Mouse (Mus musculus) gastrocnemius, adult 8-10 months (tissue): ENCODE measurements around the gene AC161166.1. TPM values are rescaled to one million over a fixed set of nuclear protein-coding genes. Genes with fewer than 3 reads are reported as not detected.
"Not testable (repeated sequence)": the region's sequence is repeated elsewhere in the genome, so short reads cannot be mapped to it uniquely, and the experiment has no call there.

ENCODE experiments used
- DNase-seq, 2 experiments: peaks; one replicate each; pipeline ENCODE4 v3.0.0; 2022; ENCODE audit warnings: low spot score in 2 of 2
- total RNA-seq, 4 experiments: library from RNA; stranded (reverse); gene quantifications; 2 replicates each; pipeline ENCODE4 v1.2.4; 2022

AC161166.1 gene
- total RNA-seq, 4 experiments from 2014 or later: not detected

GRCm38 (mm10) chr7:24525686-24526420 is 13.6 kb upstream of the AC161166.1 start:
- DNase-seq: no peak

GRCm38 (mm10) chr7:24524978-24525377 is 12.7 kb upstream of the AC161166.1 start:
- no peak for DNase-seq

DNA sequence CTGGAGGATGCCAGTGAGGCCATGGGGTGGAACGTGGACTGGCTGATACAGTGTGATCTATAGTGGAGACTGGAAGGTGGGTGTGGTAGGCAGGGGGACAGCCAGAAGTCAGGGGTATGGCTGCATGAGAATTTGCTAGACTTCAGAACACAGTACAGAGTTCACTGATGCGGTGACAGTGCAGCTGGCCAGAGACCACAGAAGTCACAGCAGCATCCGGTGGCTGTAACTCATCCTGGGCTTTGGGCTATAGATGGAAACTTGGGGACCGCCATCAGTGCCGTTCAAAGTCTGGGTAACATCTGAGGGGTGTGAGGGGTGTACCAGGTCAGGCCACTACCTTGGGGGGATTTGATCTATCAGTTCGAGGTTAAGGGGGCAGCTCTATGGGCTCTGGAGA is 11.5 kb upstream of the AC161166.1 start:
- no peak for DNase-seq

DNA sequence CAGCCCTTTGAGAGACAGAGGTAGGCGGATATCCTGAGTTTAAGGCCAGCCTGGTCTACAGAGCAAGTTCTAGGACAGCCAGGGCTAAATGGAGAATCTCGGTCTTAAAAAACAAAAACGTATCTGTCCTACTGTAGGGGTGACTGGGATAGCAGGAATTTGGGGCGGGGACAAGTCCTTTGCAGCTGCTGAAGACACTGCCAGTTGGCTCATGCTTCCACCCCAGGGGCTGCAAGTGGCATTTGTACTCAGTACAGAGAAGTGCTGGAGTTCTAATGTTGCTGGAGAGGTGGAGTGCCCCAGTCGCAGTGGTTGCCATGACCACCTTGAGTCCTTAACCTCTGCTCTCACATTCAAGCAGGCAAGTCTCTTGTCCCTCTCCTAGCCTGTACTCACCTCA is 10.6 kb upstream of the AC161166.1 start:
- DNase-seq: no peak

DNA sequence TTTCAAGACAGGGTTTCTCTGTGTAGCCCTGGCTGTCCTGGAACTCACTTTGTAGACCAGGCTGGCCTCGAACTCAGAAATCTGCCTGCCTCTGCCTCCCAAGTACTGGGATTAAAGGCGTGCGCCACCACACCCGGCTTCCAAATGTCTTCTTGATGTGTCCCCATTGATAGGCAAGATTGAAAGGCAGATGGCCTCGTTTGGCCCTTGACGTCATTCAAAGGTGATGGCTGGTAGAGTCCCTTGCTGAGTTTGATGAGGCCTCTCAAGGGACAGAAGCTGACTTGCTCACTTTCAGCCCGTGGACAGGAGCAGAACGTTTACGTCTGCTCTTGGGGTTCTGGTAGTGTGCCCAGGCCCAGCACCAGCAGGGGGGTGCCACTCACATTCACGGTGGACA is 7.8 kb upstream of the AC161166.1 start:
- not testable (repeated sequence) for DNase-seq

GRCm38 (mm10) chr7:24519130-24519529 is 6.9 kb upstream of the AC161166.1 start:
- DNase-seq: no peak

DNA sequence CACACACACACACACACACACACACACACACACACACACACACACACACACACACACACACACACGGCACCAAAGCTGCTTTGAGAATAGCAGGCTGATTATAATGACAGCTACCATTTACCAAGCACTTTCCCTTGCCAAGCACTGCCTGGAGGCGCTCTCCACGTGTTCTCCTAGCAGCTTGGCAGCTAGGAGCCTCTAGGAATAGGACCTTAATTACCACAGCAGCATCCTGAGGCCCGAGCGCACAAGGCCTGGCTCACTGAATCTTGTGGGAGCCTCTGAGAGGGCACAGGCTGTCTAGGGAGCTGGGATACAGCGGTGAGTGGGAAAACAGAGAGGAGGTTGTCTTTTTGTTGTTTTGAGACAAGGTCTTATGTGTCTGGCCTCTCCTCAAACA is 5.4 kb upstream of the AC161166.1 start:
- no peak for DNase-seq

GRCm38 (mm10) chr7:24517077-24517476 is 4.8 kb upstream of the AC161166.1 start:
- DNase-seq: no peak

- not testable (repeated sequence) for DNase-seq
Measured at GRCm38 (mm10) chr7:24516319-24516718, 4.1 kb upstream of the AC161166.1 start.

DNA sequence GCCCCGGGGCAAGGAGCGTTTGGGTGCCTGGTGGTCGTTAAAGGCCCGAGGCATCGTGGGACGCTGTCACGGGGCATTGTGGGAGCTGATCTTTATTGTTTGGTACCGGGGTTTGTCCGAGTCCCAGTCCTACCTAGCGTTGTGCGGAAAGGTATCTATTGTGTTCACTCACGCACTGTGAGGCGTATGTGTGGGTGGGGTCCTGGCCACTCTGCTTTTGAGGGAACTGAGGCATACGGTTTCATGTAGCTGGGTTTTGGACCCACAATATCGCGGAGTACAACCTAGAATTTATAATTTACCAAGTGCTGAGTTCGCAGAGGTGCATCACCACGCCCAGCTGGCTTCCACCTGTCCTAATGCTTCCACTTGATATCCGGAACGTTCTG is 4.5 kb downstream of the AC161166.1 start:
- no peak for DNase-seq

DNA sequence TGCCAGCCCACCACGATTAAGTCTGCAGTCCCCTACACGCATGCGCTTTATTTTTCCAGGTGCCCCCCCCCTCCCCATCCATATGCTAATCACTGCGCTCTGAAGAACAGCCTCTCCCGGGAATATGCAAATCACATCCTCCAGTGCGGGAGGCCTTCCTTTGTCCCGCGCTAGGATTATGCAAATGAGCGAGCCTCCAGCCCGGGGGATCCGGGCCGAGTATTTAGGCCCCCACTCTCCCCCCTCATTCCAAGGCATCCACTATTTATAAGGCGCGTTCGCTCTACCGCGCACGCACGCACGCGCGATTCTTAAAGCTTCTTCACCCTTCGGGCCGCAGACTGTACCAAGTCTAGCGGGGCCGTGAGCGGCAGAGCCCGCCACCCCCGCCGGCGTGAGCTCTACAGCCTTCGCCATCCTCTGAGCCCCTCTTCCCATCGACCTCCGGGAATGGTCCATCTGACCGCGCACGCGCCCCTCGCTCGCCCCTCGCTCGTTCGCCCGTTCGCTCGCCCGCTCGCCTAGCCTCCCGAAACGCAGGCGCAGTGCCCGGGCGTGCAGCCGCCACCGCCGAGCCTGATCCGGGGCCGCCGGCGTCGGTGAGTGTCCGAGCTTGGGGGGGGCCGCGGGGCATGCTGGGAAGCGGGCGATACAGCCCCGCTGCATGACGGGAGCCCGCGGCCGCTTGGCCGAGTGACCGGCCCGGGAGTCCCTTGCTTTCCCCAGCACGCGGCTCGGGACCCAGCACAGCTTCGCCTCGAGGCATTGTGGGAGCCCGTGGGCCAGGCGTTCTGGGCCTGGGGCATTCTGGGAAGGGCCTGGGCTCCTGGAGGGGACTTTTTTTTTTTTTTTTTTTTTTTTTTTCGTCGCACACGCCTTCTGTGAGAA is 5.2 kb downstream of the AC161166.1 start, which contains the start of gene Zfp428:
Gene Zfp428 (plus strand): TSS at position 169 of the 888 bp plus-strand sequence.
- DNase-seq: peak; percentile 73 to 79

- DNase-seq: peak; percentile 17 to 23
Measured at GRCm38 (mm10) chr7:24506476-24506837, 5.8 kb downstream of the AC161166.1 start.

DNA sequence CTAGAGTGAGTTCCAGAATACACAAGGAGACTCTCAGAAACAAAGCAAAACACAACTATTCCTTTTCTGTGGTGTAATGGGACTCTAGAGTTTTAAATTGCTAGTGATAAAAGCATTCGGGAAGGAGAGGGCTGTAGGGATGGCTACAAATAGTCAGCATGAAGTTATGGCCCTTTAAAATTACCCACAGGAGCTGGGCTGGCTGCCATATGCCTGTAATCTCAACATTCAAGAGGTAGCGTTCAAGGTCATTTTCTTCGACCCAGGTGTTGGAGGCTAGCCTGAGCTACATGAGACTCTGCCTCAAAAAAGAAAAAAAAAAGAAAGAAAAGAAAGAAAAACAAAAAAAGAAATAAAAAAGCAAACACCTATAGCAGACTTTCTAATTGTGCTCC is 6.2 kb downstream of the AC161166.1 start:
- DNase-seq: no peak

- no peak for DNase-seq
Measured at GRCm38 (mm10) chr7:24505447-24506064, 6.7 kb downstream of the AC161166.1 start.

DNA sequence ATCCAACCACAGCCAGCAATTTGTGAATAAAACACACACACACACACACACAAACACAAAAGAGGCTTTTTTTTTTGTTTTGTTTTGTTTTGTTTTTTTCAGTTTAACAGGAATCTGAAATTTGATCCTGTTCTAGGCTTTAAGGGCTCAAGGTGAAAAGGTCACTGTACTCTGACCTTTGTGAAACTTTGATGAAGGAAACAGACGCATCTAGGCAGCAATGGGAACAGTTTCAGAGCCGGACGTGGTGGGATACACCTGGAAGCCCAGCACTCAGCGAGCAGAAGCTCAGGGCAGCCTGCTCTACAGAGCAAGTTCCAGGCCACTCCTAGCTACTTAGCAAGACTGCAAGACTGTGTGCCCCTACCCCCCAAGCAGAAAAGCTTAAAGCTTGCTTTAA is 7.4 kb downstream of the AC161166.1 start:
- no peak for DNase-seq

GRCm38 (mm10) chr7:24504004-24504403 is 8.3 kb downstream of the AC161166.1 start:
- no peak for DNase-seq

- DNase-seq: no peak
Measured at GRCm38 (mm10) chr7:24501492-24501891, 10.8 kb downstream of the AC161166.1 start.

- no peak for DNase-seq
Measured at GRCm38 (mm10) chr7:24500929-24501328, 11.3 kb downstream of the AC161166.1 start.

DNA sequence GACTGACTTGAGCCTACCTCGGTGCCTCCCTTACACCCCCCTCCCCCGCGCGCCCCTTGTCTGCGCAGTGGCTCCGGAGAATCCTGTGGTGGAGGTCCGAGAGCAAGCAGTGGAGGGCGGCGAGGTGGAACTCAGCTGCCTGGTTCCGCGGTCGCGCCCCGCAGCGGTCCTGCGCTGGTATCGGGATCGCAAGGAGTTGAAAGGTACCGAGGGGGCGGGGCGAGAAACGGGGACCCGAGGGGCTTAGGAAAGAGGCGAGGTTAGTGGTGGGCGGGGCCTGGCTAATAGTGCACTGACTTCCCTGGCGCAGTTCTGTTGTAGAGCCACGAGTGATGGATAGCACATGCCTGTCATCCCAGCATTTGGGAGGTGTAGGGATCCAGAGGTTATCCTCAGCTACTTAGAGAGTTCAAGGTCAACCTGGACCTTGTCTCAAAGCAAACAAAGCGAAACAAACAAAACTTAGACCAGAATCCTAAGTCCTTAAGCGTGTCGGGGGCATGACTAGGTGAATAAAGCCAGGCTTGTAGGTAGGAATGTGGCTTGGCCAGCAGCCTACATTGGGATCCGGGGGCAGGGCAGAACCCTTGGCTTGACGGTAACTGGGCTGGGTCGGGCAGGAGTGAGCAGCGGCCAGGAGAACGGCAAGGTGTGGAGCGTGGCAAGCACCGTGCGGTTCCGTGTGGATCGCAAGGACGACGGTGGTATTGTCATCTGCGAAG is 12.2 kb downstream of the AC161166.1 start:
- no peak for DNase-seq

GRCm38 (mm10) chr7:24488303-24488702 is 24.0 kb downstream of the AC161166.1 start:
- DNase-seq: no peak

DNA sequence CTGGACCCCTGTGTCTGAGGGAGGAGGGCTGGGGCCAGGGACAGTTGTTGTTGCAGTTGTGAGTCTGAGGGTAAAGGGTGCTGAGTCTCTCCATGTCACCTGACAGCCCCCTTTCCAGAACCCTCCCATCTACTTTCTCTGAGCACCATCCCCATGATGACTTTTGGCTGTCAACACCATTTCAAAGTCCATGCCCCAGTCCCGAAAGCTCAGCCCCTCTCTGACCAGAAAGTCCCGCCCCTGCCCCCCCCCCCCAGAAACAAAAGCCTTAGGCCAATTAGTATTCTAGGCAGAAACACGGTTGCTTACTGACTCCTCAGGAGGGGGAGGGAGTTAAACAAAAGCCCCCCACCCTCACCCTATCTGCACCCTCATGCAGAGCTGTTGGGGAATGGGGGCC is 24.9 kb downstream of the AC161166.1 start:
- DNase-seq: no peak
